Mouse (Mus musculus) olfactory bulb, adult 2 months (tissue): ENCODE measurements around the gene Hmgn1.

Source experiments
- CTCF ChIP-seq: fragments of 200-500 bp; IDR thresholded peaks from 2 replicates; pipeline ENCODE4 v1.5.1; 2012; ENCODE audit warnings: low read depth, mild to moderate bottlenecking, low read length, moderate library complexity; ENCODE audit not compliant: insufficient read depth
- POLR2A ChIP-seq: fragments of 200-500 bp; IDR thresholded peaks from 2 replicates; pipeline ENCODE4 v1.6.1; 2012; ENCODE audit warnings: mild to moderate bottlenecking, low read depth, low read length, moderate library complexity; ENCODE audit not compliant: insufficient read depth

- TF ChIP-seq POLR2A (no peak), CTCF (no peak)
These were observed 40.5 kb downstream of the Hmgn1 start for GRCm38 (mm10) chr16:96087001-96087400.
